Mouse (Mus musculus) heart, adult 2 months (tissue): ENCODE results near the gene Gm2a. TPM values are rescaled to one million over a fixed set of nuclear protein-coding genes. Genes with fewer than 3 reads are reported as not detected.

Experiments used
- DNase-seq, 2 experiments: peaks; one replicate each; pipeline ENCODE4 v3.0.0; 2021
- H3K27ac ChIP-seq: fragments of 200-600 bp; 2 replicates; pipeline ENCODE4 v1.8.1; 2022
- H3K27me3 ChIP-seq: fragments of 200-500 bp; 2 replicates; pipeline ENCODE4 v1.6.1; 2012; ENCODE audit warnings: mild to moderate bottlenecking, low read length, inconsistent platforms, mixed read lengths; ENCODE audit not compliant: control insufficient read depth, insufficient read depth
- H3K36me3 ChIP-seq: fragments of 200-500 bp; 2 replicates; pipeline ENCODE4 v1.6.1; 2012; ENCODE audit warnings: low read length, inconsistent platforms; ENCODE audit not compliant: control insufficient read depth, insufficient read depth
- H3K4me1 ChIP-seq: fragments of 200-500 bp; 2 replicates; pipeline ENCODE4 v1.6.1; 2011; ENCODE audit warnings: low read length; ENCODE audit not compliant: control insufficient read depth, insufficient read depth
- H3K4me3 ChIP-seq: fragments of 200-600 bp; 2 replicates; pipeline ENCODE4 v1.8.1; 2022
- H3K79me2 ChIP-seq: fragments of 200-500 bp; replicated peaks from 2 replicates; pipeline ENCODE4 v1.6.1; 2012; ENCODE audit warnings: mild to moderate bottlenecking, inconsistent platforms, low read length, moderate library complexity, mixed read lengths; ENCODE audit not compliant: control insufficient read depth, insufficient read depth
- H3K9ac ChIP-seq: fragments of 200-500 bp; 2 replicates; pipeline ENCODE4 v1.6.1; 2012; ENCODE audit warnings: low read depth, mild to moderate bottlenecking, control low read depth, inconsistent platforms, low read length, mixed read lengths
- CTCF ChIP-seq: fragments of 200-600 bp; IDR thresholded peaks from 2 replicates; pipeline ENCODE4 v1.8.1; 2022; ENCODE audit warnings: antibody characterized with exemption, mild to moderate bottlenecking, moderate library complexity
- EP300 ChIP-seq: fragments of 200-500 bp; IDR thresholded peaks from 2 replicates; pipeline ENCODE4 v1.6.1; 2011; ENCODE audit warnings: low read depth, low read length, control low read depth; ENCODE audit not compliant: insufficient read depth
- POLR2A ChIP-seq: fragments of 200-500 bp; IDR thresholded peaks from 2 replicates; pipeline ENCODE4 v1.6.1; 2011; ENCODE audit warnings: mild to moderate bottlenecking, low read depth, low read length, control low read depth; ENCODE audit not compliant: insufficient read depth
- WGBS: fragments of 180-500 bp; shearing (Covaris S2); methylation state at CpG from one replicate; pipeline ENCODE4 v1.1.7; 2018; 5-methylcytosine and 5-hydroxymethylcytosine counted together
- intact Hi-C: fragments of 180-260 bp; cut with DNase I; formaldehyde crosslinking; loops from one replicate; pipeline ENCODE4 v1.15.1; 2025
- polyA plus RNA-seq: library from polyadenylated mRNA; depleted of rRNA; stranded (reverse); fragments of >200 nt; gene quantifications from 2 replicates; pipeline ENCODE4 v1.2.3, GENCODE M21; 2012; rRNA removed
- total RNA-seq, 2 experiments: library from RNA; stranded (reverse); gene quantifications; 2 replicates each; pipeline ENCODE4 v1.2.3; 2021

The Gm2a gene
- total and polyA plus RNA-seq, 3 experiments = 10.3 to 19.8 (median 10.8) TPM

GRCm38 (mm10) chr11:55148461-55148860 lies 50.5 kb downstream of the Gm2a start:
- no peaks in the 10 kb centered on the region for H3K79me2 ChIP-seq
- WGBS = 70% methylated on average over 4 of the region's 4 CpGs
- H3K4me1 ChIP-seq = no peaks in the 10 kb centered on the region
- no peaks in the 10 kb centered on the region for H3K36me3 ChIP-seq
- no peaks in the 10 kb centered on the region for H3K27me3 ChIP-seq
- H3K4me3 ChIP-seq = no peak overlapping the region
- H3K27ac ChIP-seq = no peak overlapping the region
- DNase-seq = no peak
- TF ChIP-seq POLR2A (no peak), CTCF (no peak), EP300 (no peak)
- intact Hi-C loops = no loop called here
- no peak overlapping the region for H3K9ac ChIP-seq

- intact Hi-C loops = no loop called here
- no peak for DNase-seq
- no peaks in the 10 kb centered on the region for H3K79me2 ChIP-seq
- H3K36me3 ChIP-seq = no peaks in the 10 kb centered on the region
- TF ChIP-seq CTCF (no peak), POLR2A (no peak), EP300 (no peak)
- H3K9ac ChIP-seq = no peak within 1 kb of the TSS
- H3K27me3 ChIP-seq = no peaks in the 10 kb centered on the region
- H3K4me3 ChIP-seq = no peak within 1 kb of the TSS
- H3K4me1 ChIP-seq = no peaks in the 10 kb centered on the region
- WGBS = 79% methylated on average over 3 of the region's 3 CpGs
- no peak within 1 kb of the TSS for H3K27ac ChIP-seq
Measured at GRCm38 (mm10) chr11:55151608-55152007, 53.7 kb downstream of the Gm2a start, which contains the start of gene Slc36a3. Slc36a3 (minus strand) TSS chr11:55151708.

- H3K4me1 ChIP-seq = no peaks in the 10 kb centered on the region
- no peak for TF ChIP-seq EP300
- TF ChIP-seq CTCF = no peak
- peak in 1 of 2 experiments; percentile 15 for DNase-seq
- no peak overlapping the region for H3K27ac ChIP-seq
- WGBS = 31% methylated on average over 3 of the region's 3 CpGs
- no peaks in the 10 kb centered on the region for H3K27me3 ChIP-seq
- no peaks in the 10 kb centered on the region for H3K79me2 ChIP-seq
- H3K36me3 ChIP-seq = no peaks in the 10 kb centered on the region
- intact Hi-C loops = loop anchor here (5.0 kb wide), 1 partner anchor 67 kb away; no protein-coding TSS in a partner anchor
- no peak overlapping the region for H3K9ac ChIP-seq
- H3K4me3 ChIP-seq = no peak overlapping the region
Measured at GRCm38 (mm10) chr11:55154398-55155069, 56.6 kb downstream of the Gm2a start.

- H3K27me3 ChIP-seq = no peaks in the 10 kb centered on the region
- WGBS = 57% methylated on average over 6 of the region's 6 CpGs
- H3K36me3 ChIP-seq = no peaks in the 10 kb centered on the region
- no peak overlapping the region for H3K9ac ChIP-seq
- H3K4me1 ChIP-seq = no peaks in the 10 kb centered on the region
- intact Hi-C loops = loop anchor here (5.0 kb wide), 1 partner anchor 68 kb away; no protein-coding TSS in a partner anchor
- H3K4me3 ChIP-seq = no peak overlapping the region
- peak; percentile 33 to 50 for DNase-seq
- H3K79me2 ChIP-seq = no peaks in the 10 kb centered on the region
- H3K27ac ChIP-seq = no peak overlapping the region
- TF ChIP-seq POLR2A (no peak), CTCF (no peak), EP300 (no peak)
Measured at GRCm38 (mm10) chr11:55155070-55155421, 57.1 kb downstream of the Gm2a start.

GRCm38 (mm10) chr11:55158785-55159359 lies 61.0 kb downstream of the Gm2a start:
- intact Hi-C loops = loop anchor here (2.0 to 5.0 kb wide), 2 partner anchors 72 to 114 kb away; no protein-coding TSS in a partner anchor
- Histone ChIP-seq H3K4me3 (no peak overlapping the region), H3K9ac (no peak overlapping the region), H3K27me3 (no peaks in the 10 kb centered on the region), H3K27ac (no peak overlapping the region), H3K4me1 (no peaks in the 10 kb centered on the region), H3K36me3 (no peaks in the 10 kb centered on the region), H3K79me2 (no peaks in the 10 kb centered on the region)
- TF ChIP-seq EP300 (0 out of 2 replicates have a peak, but pooled peaks have one; percentile 60), POLR2A (no peak), CTCF (peak; percentile 91)
- WGBS = 51% methylated on average over 13 of the region's 13 CpGs
- DNase-seq = peak; percentile 78 to 79

Other genes with a start within 250 kb of the Gm2a start
- 10 to 100 TPM; 38.6 to 40.1 TPM for gene Lyrm7, start 237.2 kb upstream of the Gm2a start, total RNA-seq
- 11.1 and 20.0 TPM in 2 replicates for gene Lyrm7, start 237.2 kb upstream of the Gm2a start, polyA plus RNA-seq
- 100 to 1,000 TPM; 258 to 297 TPM for gene Hint1, start 231.7 kb upstream of the Gm2a start, total RNA-seq
- gene Hint1, start 231.7 kb upstream of the Gm2a start, polyA plus RNA-seq = 477 and 498 TPM in 2 replicates
- gene Gpx3, start 195.7 kb upstream of the Gm2a start, total RNA-seq = 100 to 1,000 TPM; 219 to 246 TPM
- gene Gpx3, start 195.7 kb upstream of the Gm2a start, polyA plus RNA-seq = 362 and 401 TPM in 2 replicates
- gene Tnip1, start 135.2 kb upstream of the Gm2a start, total RNA-seq = 10 to 100 TPM; 25.9 to 34.4 TPM
- gene Tnip1, start 135.2 kb upstream of the Gm2a start, polyA plus RNA-seq = 26.6 and 31.9 TPM in 2 replicates
- gene Anxa6, start 64.7 kb upstream of the Gm2a start, total RNA-seq = 100 to 1,000 TPM; 205 to 213 TPM
- gene Anxa6, start 64.7 kb upstream of the Gm2a start, polyA plus RNA-seq = 136 and 193 TPM in 2 replicates
- gene Ccdc69, start 20.0 kb upstream of the Gm2a start, total RNA-seq = 1 to 10 TPM; 6.5 to 9.7 TPM
- gene Ccdc69, start 20.0 kb upstream of the Gm2a start, polyA plus RNA-seq = 9.2 and 24.8 TPM in 2 replicates
- not detected for gene Slc36a3, start 53.6 kb downstream of the Gm2a start, total RNA-seq
- gene Slc36a3, start 53.6 kb downstream of the Gm2a start, polyA plus RNA-seq = not detected in 2 replicates
- 10 to 100 TPM; 10.6 to 12.1 TPM for gene Slc36a2, start 87.0 kb downstream of the Gm2a start, total RNA-seq
- gene Slc36a2, start 87.0 kb downstream of the Gm2a start, polyA plus RNA-seq = 70.1 and 80.6 TPM in 2 replicates
- gene Slc36a1, start 106.2 kb downstream of the Gm2a start, total RNA-seq = 10 to 100 TPM; 11.4 to 13.2 TPM
- 11.4 and 11.9 TPM in 2 replicates for gene Slc36a1, start 106.2 kb downstream of the Gm2a start, polyA plus RNA-seq
- under 1 TPM; 0.03 to 0.09 TPM for gene Fat2, start 238.4 kb downstream of the Gm2a start, total RNA-seq
- 0.09 and 0.14 TPM in 2 replicates for gene Fat2, start 238.4 kb downstream of the Gm2a start, polyA plus RNA-seq